Comparison of ENCODE assay signal across 8 mouse cellular contexts in the genomic region with DNA sequence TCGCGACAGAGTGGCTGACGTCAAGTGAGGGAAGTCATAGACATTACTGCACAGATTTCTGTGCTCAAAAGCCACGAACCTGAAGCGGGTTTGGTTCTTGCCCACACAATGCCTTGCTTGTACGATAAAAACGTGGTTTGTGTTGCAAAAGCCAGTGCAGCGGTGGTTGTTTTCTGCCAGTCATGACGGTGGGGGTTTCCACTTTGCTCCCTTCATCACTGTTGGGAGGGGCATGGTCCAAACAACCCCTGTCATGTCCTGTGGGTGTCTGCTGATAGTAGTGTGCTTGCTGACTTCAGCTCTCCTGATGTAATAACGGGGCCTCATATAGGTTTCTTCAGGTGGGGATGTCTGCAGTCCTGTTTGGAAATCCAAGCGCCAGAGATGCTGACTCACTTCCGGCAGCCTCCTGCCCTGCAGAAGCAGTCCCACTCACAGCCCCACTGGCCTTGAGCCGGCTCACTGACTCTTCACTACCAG. TPM values are rescaled to one million over a fixed set of nuclear protein-coding genes. Genes with fewer than 3 reads are reported as not detected.
DNase-seq lines count a peak whose midpoint lies in the region; ATAC-seq and TF ChIP-seq lines count a peak whose summit lies in the region.

No protein-coding gene starts in this region.

- H3K4me2 ChIP-seq in liver, embryonic 12.5 days: peak overlapping the region; percentile 75
- H3K4me2 ChIP-seq in midbrain, embryonic 16.5 days (ENCODE audit: low read length): no peak overlapping the region

- TF ChIP-seq CTCF in left cerebral cortex, adult 2 months (IDR thresholded peaks at IDR 0.05): no peak

- no peaks in the 10 kb centered on the region for H3K27me3 ChIP-seq in embryonic facial prominence, embryonic 10.5 days (replicated peaks; ENCODE audit: low read depth, poor library complexity, severe bottlenecking)
- no peaks in the 10 kb centered on the region for H3K27me3 ChIP-seq in liver, embryonic 12.5 days (replicated peaks)
- no peaks in the 10 kb centered on the region for H3K27me3 ChIP-seq in midbrain, embryonic 16.5 days (ENCODE audit: control insufficient read depth, insufficient read depth, low read depth, low read length)

- ATAC-seq in liver, embryonic 12.5 days: peak; percentile 80
- no peak for ATAC-seq in cerebellum, adult (ENCODE audit: insufficient number of reproducible peaks, low FRiP score, low TSS enrichment)
- no peak for ATAC-seq in midbrain, embryonic 16.5 days

- no peak overlapping the region for H3K4me3 ChIP-seq in left cerebral cortex, adult 2 months
- no peak overlapping the region for H3K4me3 ChIP-seq in embryonic facial prominence, embryonic 10.5 days
- peak overlapping the region; percentile 50 for H3K4me3 ChIP-seq in liver, embryonic 12.5 days
- no peak overlapping the region for H3K4me3 ChIP-seq in midbrain, embryonic 16.5 days (ENCODE audit: low read depth, low read length)

- H3K4me1 ChIP-seq in embryonic facial prominence, embryonic 10.5 days: peaks cover 59% of the 10 kb centered on the region
- peaks cover 57% of the 10 kb centered on the region for H3K4me1 ChIP-seq in liver, embryonic 12.5 days
- H3K4me1 ChIP-seq in midbrain, embryonic 16.5 days (ENCODE audit: control insufficient read depth, insufficient read depth, low read length): no peaks in the 10 kb centered on the region

- peak overlapping the region; percentile 24; the same call in 1 of the 2 replicates for H3K27ac ChIP-seq in left cerebral cortex, adult 2 months
- H3K27ac ChIP-seq in embryonic facial prominence, embryonic 10.5 days (replicated peaks): peak overlapping the region; percentile 20; the same call in 1 of the 2 replicates
- H3K27ac ChIP-seq in liver, embryonic 12.5 days: peak overlapping the region; percentile 84
- H3K27ac ChIP-seq in midbrain, embryonic 16.5 days (ENCODE audit: low read length): no peak overlapping the region

- peak overlapping the region; percentile 60 for H3K9ac ChIP-seq in liver, embryonic 12.5 days
- no peak overlapping the region for H3K9ac ChIP-seq in midbrain, embryonic 16.5 days (ENCODE audit: low read depth, low read length)

- WGBS in embryonic facial prominence, embryonic 10.5 days: 78% methylated on average over 13 of the region's 13 CpGs
- WGBS in liver, embryonic 12.5 days (ENCODE audit: insufficient replicate concordance): 9% methylated on average over 13 of the region's 13 CpGs
- 73% methylated on average over 13 of the region's 13 CpGs for WGBS in midbrain, embryonic 16.5 days

- intact Hi-C loops in left cerebral cortex, adult 2 months (cut with DNase I): no loop called here

- H3K36me3 ChIP-seq in embryonic facial prominence, embryonic 10.5 days (replicated peaks): no peaks in the 10 kb centered on the region
- no peaks in the 10 kb centered on the region for H3K36me3 ChIP-seq in liver, embryonic 12.5 days
- H3K36me3 ChIP-seq in midbrain, embryonic 16.5 days (ENCODE audit: control insufficient read depth, insufficient read depth, low read length): no peaks in the 10 kb centered on the region

- H3K9me3 ChIP-seq in embryonic facial prominence, embryonic 10.5 days: no peaks in the 10 kb centered on the region
- H3K9me3 ChIP-seq in liver, embryonic 12.5 days (replicated peaks): no peaks in the 10 kb centered on the region
- no peaks in the 10 kb centered on the region for H3K9me3 ChIP-seq in midbrain, embryonic 16.5 days (replicated peaks; ENCODE audit: control insufficient read depth, low read length, poor library complexity, severe bottlenecking)

- DNase-seq in left cerebral cortex, adult 2 months (ENCODE audit: extremely low spot score in 1 of 2, low spot score in 2 of 2): no peak
- no peak for DNase-seq in left cerebral cortex, adult 18-20 months (ENCODE audit: low spot score in 2 of 2)
- no peak for DNase-seq in embryonic facial prominence, embryonic 10.5 days (ENCODE audit: low spot score)
- peak; percentile 65 to 74 for DNase-seq in spleen, postnatal 36 days (ENCODE audit: low spot score in 2 of 2)
- DNase-seq in cerebellum, postnatal 36 days: no peak

RNA-seq across cellular contexts. Expression of a gene that starts 39.5 kb away (rescaled TPM):
- 10 to 100 TPM; 28.1 to 28.3 TPM for total RNA-seq in left cerebral cortex, adult 2 months (2021)
- 10 to 100 TPM; 31.2 to 37.3 TPM for total RNA-seq in left cerebral cortex, adult 18-20 months (2021)
- 159 and 169 TPM in 2 replicates for polyA plus RNA-seq in embryonic facial prominence, embryonic 10.5 days (2016; fragmentation: Nextera tagmentation; extraction: Ambion mirVana)
- 157 and 159 TPM in 2 replicates for polyA plus RNA-seq in liver, embryonic 12.5 days (2016; fragmentation: Nextera tagmentation; extraction: Ambion mirVana)
- polyA plus RNA-seq in midbrain, embryonic 16.5 days (2015; fragmentation: Nextera tagmentation; extraction: Ambion mirVana): 20.0 and 22.1 TPM in 2 replicates

RNA-seq across cellular contexts. Expression of a gene that starts 41.5 kb away (rescaled TPM):
- total RNA-seq in left cerebral cortex, adult 2 months (2021): 1,000 to 10,000 TPM; 2,213 to 2,341 TPM
- 1,000 to 10,000 TPM; 2,362 to 2,428 TPM for total RNA-seq in left cerebral cortex, adult 18-20 months (2021)
- 1,291 and 1,338 TPM in 2 replicates for polyA plus RNA-seq in embryonic facial prominence, embryonic 10.5 days (2016; fragmentation: Nextera tagmentation; extraction: Ambion mirVana)
- 5,199 and 5,262 TPM in 2 replicates for polyA plus RNA-seq in liver, embryonic 12.5 days (2016; fragmentation: Nextera tagmentation; extraction: Ambion mirVana)
- 1,587 and 1,694 TPM in 2 replicates for polyA plus RNA-seq in midbrain, embryonic 16.5 days (2015; fragmentation: Nextera tagmentation; extraction: Ambion mirVana)

Comparison
In these comparisons a context has a peak if more than half of its experiments do, and no peak if none do; other contexts are left out.
1. DNase-seq: peak in spleen, postnatal 36 days (2 of 2); none in left cerebral cortex, adult 2 months (0 of 2), left cerebral cortex, adult 18-20 months (0 of 2), embryonic facial prominence, embryonic 10.5 days (single experiment) and cerebellum, postnatal 36 days (0 of 2).